Mouse (Mus musculus): ENCODE measurements around the gene Adtrp. TPM values are rescaled to one million over a fixed set of nuclear protein-coding genes. Genes with fewer than 3 reads are reported as not detected.

Adtrp gene
- polyA plus RNA-seq, 1 experiment from 2014 or later: 1.3 TPM

- no peaks in the 10 kb centered on the region for H3K27me3 ChIP-seq
- no peaks in the 10 kb centered on the region for H3K4me1 ChIP-seq
- 67% methylated on average over 11 of the region's 11 CpGs for WGBS
- no peaks in the 10 kb centered on the region for H3K9me3 ChIP-seq
- no peak overlapping the region for H3K4me3 ChIP-seq
- no peaks in the 10 kb centered on the region for H3K36me3 ChIP-seq
- H3K4me2 ChIP-seq (replicated peaks): no peak overlapping the region
- no peak overlapping the region for H3K27ac ChIP-seq
- ATAC-seq (ENCODE audit: low FRiP score, low read depth): no peak
- H3K9ac ChIP-seq: no peak overlapping the region; the same call in 1 of the 2 replicates
These were observed 22.0 kb downstream of the Adtrp start for GRCm38 (mm10) chr13:41825379-41825966.

DNA sequence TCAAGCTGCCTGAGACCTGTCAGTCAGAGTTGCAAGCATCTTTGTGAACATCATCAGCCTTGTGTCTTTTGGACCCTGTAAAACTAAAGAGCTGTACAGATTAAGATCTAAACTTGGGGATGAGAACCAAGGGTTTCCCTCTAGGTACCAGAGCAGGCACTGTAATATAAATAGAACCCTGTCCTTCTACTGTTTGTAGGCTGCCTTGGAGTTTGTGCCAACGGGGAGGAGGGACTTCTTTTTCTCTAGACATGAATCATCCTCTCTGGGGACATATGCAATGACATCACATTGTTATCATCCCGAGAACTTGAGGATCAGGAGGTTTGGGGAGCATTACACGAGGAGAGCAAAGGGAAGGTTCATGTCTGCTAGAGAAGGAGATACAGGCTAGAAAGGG is 24.4 kb downstream of the Adtrp start:
- Histone ChIP-seq H3K4me2 (replicated peaks) (no peak overlapping the region), H3K4me3 (no peak overlapping the region), H3K36me3 (no peaks in the 10 kb centered on the region), H3K27me3 (no peaks in the 10 kb centered on the region), H3K4me1 (no peaks in the 10 kb centered on the region), H3K27ac (no peak overlapping the region), H3K9me3 (no peaks in the 10 kb centered on the region), H3K9ac (no peak overlapping the region)
- ATAC-seq (ENCODE audit: low FRiP score, low read depth): no peak
- WGBS: 80% methylated on average over 3 of the region's 3 CpGs

GRCm38 (mm10) chr13:41822617-41823016 is 24.9 kb downstream of the Adtrp start:
- no peak overlapping the region for H3K27ac ChIP-seq
- no peaks in the 10 kb centered on the region for H3K9me3 ChIP-seq
- no peak overlapping the region for H3K4me3 ChIP-seq
- H3K36me3 ChIP-seq: no peaks in the 10 kb centered on the region
- H3K9ac ChIP-seq: no peak overlapping the region
- 42% methylated on average over 2 of the region's 2 CpGs for WGBS
- no peak for ATAC-seq (ENCODE audit: low FRiP score, low read depth)
- no peak overlapping the region for H3K4me2 ChIP-seq (replicated peaks)
- H3K4me1 ChIP-seq: no peaks in the 10 kb centered on the region
- H3K27me3 ChIP-seq: no peaks in the 10 kb centered on the region

DNA sequence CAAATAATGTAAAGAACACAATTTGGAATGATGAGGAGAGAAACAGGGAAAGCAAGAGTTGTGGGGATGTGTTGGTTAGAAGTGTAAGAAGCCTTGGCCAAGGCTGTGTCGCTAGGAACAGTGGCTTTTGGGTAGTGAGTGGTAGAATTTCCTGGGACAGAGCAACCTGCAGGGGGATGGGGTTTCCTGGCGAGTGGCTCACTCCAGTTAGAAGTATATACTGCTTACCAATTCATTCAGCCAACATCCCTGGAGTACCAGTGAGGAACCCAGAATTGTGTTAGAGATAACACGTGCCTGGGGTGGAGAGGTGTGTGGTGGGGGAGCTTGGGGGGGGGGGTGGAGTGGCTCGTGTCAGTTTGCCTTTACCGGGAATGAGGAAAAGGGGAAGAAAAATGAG is 25.4 kb downstream of the Adtrp start:
- WGBS: 45% methylated on average over 5 of the region's 5 CpGs
- Histone ChIP-seq H3K4me3 (no peak overlapping the region), H3K4me1 (no peaks in the 10 kb centered on the region), H3K36me3 (no peaks in the 10 kb centered on the region), H3K9me3 (no peaks in the 10 kb centered on the region), H3K27ac (no peak overlapping the region), H3K4me2 (replicated peaks) (no peak overlapping the region), H3K27me3 (no peaks in the 10 kb centered on the region), H3K9ac (no peak overlapping the region)
- no peak for ATAC-seq (ENCODE audit: low FRiP score, low read depth)

DNA sequence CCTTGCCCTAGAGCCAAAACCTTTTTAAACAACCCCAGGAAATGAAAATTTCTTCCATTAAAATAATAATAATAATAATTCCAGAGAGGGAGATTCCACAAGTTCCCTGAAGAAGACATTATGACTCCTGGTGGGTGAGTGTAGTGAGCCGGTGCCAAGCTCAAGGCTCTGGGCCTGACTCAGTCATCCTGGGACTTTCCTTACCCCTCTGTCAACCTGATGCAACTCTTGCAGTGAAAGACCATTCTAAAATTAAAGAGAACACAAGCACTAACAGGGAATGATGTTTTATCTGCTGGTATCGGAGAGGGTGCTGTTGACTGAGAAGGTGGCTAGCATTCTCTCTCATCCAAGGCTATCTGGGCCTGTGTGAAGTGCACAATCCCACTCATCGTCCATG is 26.5 kb downstream of the Adtrp start:
- Histone ChIP-seq H3K36me3 (no peaks in the 10 kb centered on the region), H3K9ac (no peak overlapping the region), H3K4me3 (no peak overlapping the region), H3K27me3 (no peaks in the 10 kb centered on the region), H3K27ac (no peak overlapping the region), H3K9me3 (no peaks in the 10 kb centered on the region), H3K4me2 (replicated peaks) (no peak overlapping the region), H3K4me1 (no peaks in the 10 kb centered on the region)
- WGBS: 88% methylated on average over 3 of the region's 3 CpGs
- no peak for ATAC-seq (ENCODE audit: low FRiP score, low read depth)

GRCm38 (mm10) chr13:41819918-41820317 is 27.6 kb downstream of the Adtrp start:
- no peak overlapping the region for H3K27ac ChIP-seq
- WGBS: 67% methylated on average over 4 of the region's 4 CpGs
- no peaks in the 10 kb centered on the region for H3K9me3 ChIP-seq
- H3K27me3 ChIP-seq: no peaks in the 10 kb centered on the region
- H3K9ac ChIP-seq: no peak overlapping the region
- no peak for ATAC-seq (ENCODE audit: low FRiP score, low read depth)
- H3K4me2 ChIP-seq (replicated peaks): no peak overlapping the region
- H3K4me1 ChIP-seq: no peaks in the 10 kb centered on the region
- no peaks in the 10 kb centered on the region for H3K36me3 ChIP-seq
- H3K4me3 ChIP-seq: no peak overlapping the region

GRCm38 (mm10) chr13:41819484-41819883 is 28.0 kb downstream of the Adtrp start:
- Histone ChIP-seq H3K27me3 (no peaks in the 10 kb centered on the region), H3K36me3 (no peaks in the 10 kb centered on the region), H3K4me2 (replicated peaks) (no peak overlapping the region), H3K27ac (no peak overlapping the region), H3K9ac (no peak overlapping the region), H3K4me1 (no peaks in the 10 kb centered on the region), H3K4me3 (no peak overlapping the region), H3K9me3 (no peaks in the 10 kb centered on the region)
- WGBS: 85% methylated on average over 4 of the region's 4 CpGs
- no peak for ATAC-seq (ENCODE audit: low FRiP score, low read depth)

- Histone ChIP-seq H3K9me3 (no peaks in the 10 kb centered on the region), H3K36me3 (no peaks in the 10 kb centered on the region), H3K4me3 (no peak overlapping the region), H3K9ac (no peak overlapping the region), H3K4me2 (replicated peaks) (no peak overlapping the region), H3K4me1 (no peaks in the 10 kb centered on the region), H3K27ac (no peak overlapping the region), H3K27me3 (no peaks in the 10 kb centered on the region)
- WGBS: 88% methylated on average over 4 of the region's 4 CpGs
- no peak for ATAC-seq (ENCODE audit: low FRiP score, low read depth)
These were observed 29.9 kb downstream of the Adtrp start for GRCm38 (mm10) chr13:41817583-41817982.

DNA sequence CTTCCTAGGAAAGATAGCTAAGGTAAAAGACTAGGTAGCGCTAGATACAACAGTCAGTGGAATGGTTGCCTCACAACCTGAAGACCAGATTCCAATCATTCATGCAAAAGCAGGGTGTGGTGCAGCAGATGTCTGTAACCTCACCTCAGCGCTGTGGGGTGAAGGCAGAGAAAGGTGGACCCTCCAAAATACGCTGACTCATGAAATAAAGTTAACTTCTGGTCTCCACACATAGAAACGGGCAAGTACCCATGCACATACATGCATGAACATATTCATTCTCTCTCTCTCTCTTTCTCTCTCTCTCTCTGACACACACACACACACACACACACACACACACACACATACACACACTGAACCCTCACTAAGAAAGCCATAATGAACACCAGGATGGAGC is 30.8 kb downstream of the Adtrp start:
- Histone ChIP-seq H3K4me1 (no peaks in the 10 kb centered on the region), H3K4me2 (replicated peaks) (no peak overlapping the region), H3K9me3 (no peaks in the 10 kb centered on the region), H3K4me3 (no peak overlapping the region), H3K27ac (no peak overlapping the region), H3K27me3 (no peaks in the 10 kb centered on the region), H3K36me3 (no peaks in the 10 kb centered on the region), H3K9ac (no peak overlapping the region)
- ATAC-seq (ENCODE audit: low FRiP score, low read depth): no peak
- WGBS: 87% methylated on average over 4 of the region's 4 CpGs

DNA sequence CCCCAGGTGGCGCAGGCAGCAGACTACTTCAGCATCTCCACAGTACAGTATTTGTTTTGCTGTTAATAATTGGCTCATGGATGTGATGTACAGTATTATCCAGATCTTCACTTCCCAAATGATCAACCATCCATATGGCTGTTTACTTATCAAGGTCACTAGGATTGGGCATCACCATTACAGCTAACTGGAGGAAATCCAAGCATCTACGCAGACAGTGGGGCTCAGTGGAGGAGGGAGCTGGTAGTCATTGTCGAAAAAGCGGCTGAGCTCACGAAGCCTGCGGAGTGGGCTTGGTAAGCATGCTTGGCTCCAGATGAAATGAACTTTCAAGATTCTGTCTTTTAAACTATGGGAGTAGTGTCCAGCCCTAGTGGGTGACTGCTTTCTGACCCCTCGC is 36.7 kb downstream of the Adtrp start:
- Histone ChIP-seq H3K27me3 (no peaks in the 10 kb centered on the region), H3K27ac (no peak overlapping the region), H3K9ac (no peak overlapping the region), H3K36me3 (no peaks in the 10 kb centered on the region), H3K4me1 (no peaks in the 10 kb centered on the region), H3K4me3 (no peak overlapping the region), H3K9me3 (no peaks in the 10 kb centered on the region), H3K4me2 (replicated peaks) (no peak overlapping the region)
- WGBS: 92% methylated on average over 7 of the region's 7 CpGs
- ATAC-seq (ENCODE audit: low FRiP score, low read depth): no peak

- H3K4me3 ChIP-seq: no peak overlapping the region
- H3K27ac ChIP-seq: no peak overlapping the region; the same call in 1 of the 2 replicates
- no peaks in the 10 kb centered on the region for H3K4me1 ChIP-seq
- H3K9ac ChIP-seq: no peak overlapping the region
- 82% methylated on average over 4 of the region's 4 CpGs for WGBS
- no peak overlapping the region for H3K4me2 ChIP-seq (replicated peaks)
- no peak for ATAC-seq (ENCODE audit: low FRiP score, low read depth)
- H3K9me3 ChIP-seq: no peaks in the 10 kb centered on the region
- H3K27me3 ChIP-seq: no peaks in the 10 kb centered on the region
- H3K36me3 ChIP-seq: no peaks in the 10 kb centered on the region
These were observed 39.7 kb downstream of the Adtrp start for GRCm38 (mm10) chr13:41807815-41808214.

- WGBS: 71% methylated on average over 4 of the region's 4 CpGs
- Histone ChIP-seq H3K4me2 (replicated peaks) (no peak overlapping the region), H3K9me3 (no peaks in the 10 kb centered on the region), H3K27ac (no peak overlapping the region), H3K4me1 (no peaks in the 10 kb centered on the region), H3K36me3 (no peaks in the 10 kb centered on the region), H3K4me3 (no peak overlapping the region), H3K9ac (no peak overlapping the region), H3K27me3 (no peaks in the 10 kb centered on the region)
- no peak for ATAC-seq (ENCODE audit: low FRiP score, low read depth)
These were observed 40.2 kb downstream of the Adtrp start for GRCm38 (mm10) chr13:41807300-41807699.

GRCm38 (mm10) chr13:41805138-41805820 is 42.2 kb downstream of the Adtrp start:
- no peak for ATAC-seq (ENCODE audit: low FRiP score, low read depth)
- 82% methylated on average over 7 of the region's 7 CpGs for WGBS

More at GRCm38 (mm10) chr13:41805138-41805820, 42.2 kb downstream of the Adtrp start:
- Histone ChIP-seq H3K27ac (no peak overlapping the region), H3K36me3 (no peaks in the 10 kb centered on the region), H3K27me3 (no peaks in the 10 kb centered on the region), H3K4me2 (replicated peaks) (no peak overlapping the region), H3K4me1 (peaks cover 11% of the 10 kb centered on the region), H3K9ac (no peak overlapping the region), H3K9me3 (no peaks in the 10 kb centered on the region), H3K4me3 (no peak overlapping the region)
